Mouse (Mus musculus) kidney, adult 2 months (tissue): ENCODE measurements around the gene Foxn1. TPM values are rescaled to one million over a fixed set of nuclear protein-coding genes. Genes with fewer than 3 reads are reported as not detected.

Experiments used
- DNase-seq: peaks from one replicate; pipeline ENCODE4 v3.0.0; 2021
- H3K27ac ChIP-seq: fragments of 200-500 bp; 2 replicates; pipeline ENCODE4 v1.5.1; 2012; ENCODE audit warnings: low read depth, low read length, control low read depth, inconsistent platforms; ENCODE audit not compliant: insufficient read depth
- H3K27me3 ChIP-seq: fragments of 200-500 bp; replicated peaks from 2 replicates; pipeline ENCODE4 v1.6.1; 2012; ENCODE audit warnings: mild to moderate bottlenecking, moderate library complexity, low read length, inconsistent platforms; ENCODE audit not compliant: control insufficient read depth, insufficient read depth
- H3K36me3 ChIP-seq: fragments of 200-500 bp; 2 replicates; pipeline ENCODE4 v1.6.1; 2012; ENCODE audit warnings: mild to moderate bottlenecking, moderate library complexity, low read length, inconsistent platforms; ENCODE audit not compliant: control insufficient read depth, insufficient read depth
- H3K4me1 ChIP-seq: fragments of 200-500 bp; 2 replicates; pipeline ENCODE4 v1.6.1; 2011; ENCODE audit warnings: low read length; ENCODE audit not compliant: control insufficient read depth, insufficient read depth
- H3K4me3 ChIP-seq: fragments of 200-500 bp; 2 replicates; pipeline ENCODE4 v1.5.1; 2011; ENCODE audit warnings: mild to moderate bottlenecking, low read depth, low read length, control low read depth; ENCODE audit not compliant: insufficient read depth
- CTCF ChIP-seq: fragments of 200-500 bp; conservative IDR thresholded peaks from 2 replicates; pipeline ENCODE4 v1.5.1; 2011; ENCODE audit warnings: low read depth, mild to moderate bottlenecking, control low read depth, low read length, moderate library complexity, mixed read lengths; ENCODE audit not compliant: insufficient read depth, insufficient read length
- POLR2A ChIP-seq: fragments of 200-500 bp; IDR thresholded peaks from one replicate; pipeline ENCODE4 v1.6.1; 2011; ENCODE audit warnings: low read depth, low read length, control low read depth
- WGBS: fragments of 180-500 bp; shearing (Covaris S2); methylation state at CpG from one replicate; pipeline ENCODE4 v1.1.7; 2018; 5-methylcytosine and 5-hydroxymethylcytosine counted together
- polyA plus RNA-seq: library from polyadenylated mRNA; depleted of rRNA; stranded (reverse); fragments of >200 nt; gene quantifications from 2 replicates; pipeline ENCODE4 v1.2.3, GENCODE M21; 2012

Foxn1 gene
- polyA plus RNA-seq, 1 experiment, result 0.05 TPM

DNA sequence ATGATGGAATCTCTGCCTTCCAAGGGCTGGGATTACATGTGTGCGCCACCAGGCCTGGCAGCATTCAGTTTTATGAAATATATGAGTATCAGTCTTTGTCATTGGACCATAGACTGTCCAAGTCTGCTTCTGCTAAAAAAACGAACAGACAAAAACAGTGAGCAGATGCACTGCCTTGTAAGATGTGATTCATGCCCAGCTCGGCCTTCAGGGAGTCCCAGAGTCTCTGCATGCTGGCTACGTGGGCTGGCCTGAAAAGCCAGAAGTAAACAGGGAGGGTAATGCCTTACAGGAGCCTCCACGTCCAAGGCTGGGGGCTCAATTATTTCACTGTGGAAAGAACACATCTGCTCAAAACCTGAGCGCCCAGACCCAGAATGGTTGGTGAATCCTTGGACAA is 26.5 kb upstream of the Foxn1 start:
- Histone ChIP-seq H3K27ac (peak overlapping the region; percentile 79; the same call in 1 of the 2 replicates), H3K4me3 (no peak overlapping the region), H3K27me3 (no peaks in the 10 kb centered on the region), H3K4me1 (peaks cover 55% of the 10 kb centered on the region), H3K36me3 (no peaks in the 10 kb centered on the region)
- DNase-seq, result no peak
- WGBS, result 63% methylated on average over 6 of the region's 6 CpGs
- TF ChIP-seq CTCF, result no peak
- no peak for TF ChIP-seq POLR2A

DNA sequence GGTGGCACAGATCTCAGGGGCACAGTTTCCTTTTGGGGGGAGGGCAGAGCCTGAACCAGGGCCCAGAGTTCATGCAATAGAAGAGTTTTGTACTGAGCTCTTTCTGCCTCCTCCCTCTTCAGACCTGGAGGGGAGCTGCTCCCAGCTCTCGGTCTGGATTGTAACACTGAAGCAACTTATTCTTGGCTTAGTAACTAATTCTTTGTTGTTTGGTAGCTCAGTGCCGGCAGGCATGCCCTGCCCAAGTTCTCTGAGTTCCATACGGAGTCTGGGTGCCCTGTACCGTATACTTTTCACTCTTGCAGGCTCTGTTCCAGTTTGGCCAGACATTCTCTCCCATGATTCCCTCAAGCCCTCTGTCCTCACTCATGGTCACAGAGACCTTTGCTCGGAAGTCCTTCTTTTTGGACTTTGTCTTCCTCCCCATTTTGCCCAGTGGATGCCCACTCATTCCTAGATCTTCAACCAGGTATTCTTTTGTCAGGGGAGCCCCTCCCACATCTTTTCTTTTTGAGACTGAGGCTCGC is 26.0 kb upstream of the Foxn1 start:
- DNase-seq, result peak; percentile 84
- Histone ChIP-seq H3K4me1 (peaks cover 56% of the 10 kb centered on the region), H3K4me3 (no peak overlapping the region), H3K27ac (peak overlapping the region; percentile 85), H3K27me3 (no peaks in the 10 kb centered on the region), H3K36me3 (no peaks in the 10 kb centered on the region)
- 46% methylated on average over 6 of the region's 6 CpGs for WGBS
- TF ChIP-seq POLR2A (no peak), CTCF (no peak)

DNA sequence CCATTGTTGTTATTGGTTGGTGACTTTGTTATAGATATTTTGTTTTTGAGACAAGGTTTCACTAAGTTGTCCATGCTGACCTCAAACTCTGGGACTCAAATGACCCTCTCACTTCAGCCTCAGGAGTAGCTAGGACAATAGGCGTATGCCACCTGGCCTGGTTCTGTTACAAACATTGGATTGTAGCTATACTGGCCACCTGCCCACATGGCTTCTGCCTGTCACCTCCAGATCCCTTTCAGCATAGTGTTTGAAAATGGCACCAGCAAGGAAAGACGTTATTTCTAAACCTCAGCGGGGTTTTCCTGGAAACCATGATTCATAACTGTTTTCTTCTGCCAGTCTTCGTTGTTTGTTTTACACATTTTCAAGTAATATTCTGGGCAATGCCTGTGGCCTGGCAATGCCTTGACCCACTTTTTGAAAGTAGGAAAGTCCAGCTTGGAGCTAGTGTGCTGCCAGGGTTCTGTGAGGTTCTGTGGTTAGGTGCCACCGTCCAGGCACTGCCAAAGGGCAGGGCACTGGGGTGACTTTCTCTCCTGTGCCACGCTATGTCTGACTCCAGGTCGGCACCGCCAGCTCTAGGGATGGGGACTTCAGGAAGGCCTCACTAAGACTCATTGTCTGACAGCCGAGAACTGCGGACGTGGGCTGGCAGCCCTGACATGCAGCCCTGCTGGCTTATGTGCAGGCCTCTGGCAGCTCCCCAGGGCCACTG is 25.4 kb upstream of the Foxn1 start:
- TF ChIP-seq CTCF, result no peak
- TF ChIP-seq POLR2A, result no peak
- 57% methylated on average over 11 of the region's 11 CpGs for WGBS
- Histone ChIP-seq H3K27me3 (no peaks in the 10 kb centered on the region), H3K36me3 (no peaks in the 10 kb centered on the region), H3K4me3 (no peak overlapping the region), H3K27ac (peak overlapping the region; percentile 85), H3K4me1 (peaks cover 51% of the 10 kb centered on the region)
- DNase-seq, result peak; percentile 65

DNA sequence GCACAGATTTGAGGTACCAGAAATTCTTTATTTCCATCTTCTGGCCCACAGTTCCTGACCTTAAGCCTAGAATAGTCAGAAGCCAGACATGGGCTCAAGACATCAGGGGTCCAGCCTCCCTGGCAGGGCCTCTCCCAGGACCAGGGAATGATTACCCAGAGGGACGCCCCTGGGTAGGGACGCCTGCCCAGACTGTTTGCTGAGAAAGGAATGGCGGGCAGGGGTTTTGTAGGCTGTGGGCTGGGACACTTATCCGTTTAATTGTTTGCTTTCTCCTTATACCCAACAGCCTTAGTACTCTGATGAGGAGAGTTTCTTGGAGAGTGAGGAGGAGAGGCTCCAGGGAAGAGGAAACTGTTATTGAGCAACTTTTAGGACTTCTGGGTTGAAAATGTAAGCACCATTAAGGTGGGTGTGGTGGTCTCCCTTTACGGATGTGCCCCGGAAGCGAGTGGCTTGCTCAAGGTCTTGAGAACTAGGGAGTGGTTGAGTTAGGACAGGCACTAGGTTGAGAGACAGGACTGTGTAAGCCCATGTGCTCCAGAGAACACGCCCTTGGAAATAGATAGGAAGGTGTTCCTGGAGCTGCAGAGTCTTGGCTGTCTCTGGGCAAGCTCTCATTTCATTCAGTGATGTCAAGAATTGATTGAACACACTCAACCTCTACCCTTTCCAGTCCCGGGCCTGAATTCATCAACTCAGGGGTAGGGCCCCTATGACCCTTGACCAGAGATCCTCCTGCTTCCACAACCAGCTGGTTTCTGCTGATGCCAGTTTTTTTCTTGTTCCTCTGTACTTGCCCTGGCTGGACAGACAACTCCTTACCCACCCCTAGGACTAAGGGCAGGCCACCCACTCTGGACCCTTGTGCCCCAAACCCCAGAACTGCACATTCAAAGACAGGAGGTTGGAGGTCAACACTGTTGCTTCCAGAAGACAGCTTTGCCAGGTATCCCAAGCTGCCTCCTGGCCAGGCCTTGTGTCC is 22.2 kb upstream of the Foxn1 start:
- DNase-seq, result peak; percentile 89
- no peak for TF ChIP-seq POLR2A
- TF ChIP-seq CTCF, result no peak
- H3K4me1 ChIP-seq, result peaks cover 41% of the 10 kb centered on the region
- 67% methylated on average over 9 of the region's 9 CpGs for WGBS
- H3K36me3 ChIP-seq, result no peaks in the 10 kb centered on the region
- no peak overlapping the region for H3K4me3 ChIP-seq
- H3K27ac ChIP-seq, result no peak overlapping the region
- no peaks in the 10 kb centered on the region for H3K27me3 ChIP-seq

DNA sequence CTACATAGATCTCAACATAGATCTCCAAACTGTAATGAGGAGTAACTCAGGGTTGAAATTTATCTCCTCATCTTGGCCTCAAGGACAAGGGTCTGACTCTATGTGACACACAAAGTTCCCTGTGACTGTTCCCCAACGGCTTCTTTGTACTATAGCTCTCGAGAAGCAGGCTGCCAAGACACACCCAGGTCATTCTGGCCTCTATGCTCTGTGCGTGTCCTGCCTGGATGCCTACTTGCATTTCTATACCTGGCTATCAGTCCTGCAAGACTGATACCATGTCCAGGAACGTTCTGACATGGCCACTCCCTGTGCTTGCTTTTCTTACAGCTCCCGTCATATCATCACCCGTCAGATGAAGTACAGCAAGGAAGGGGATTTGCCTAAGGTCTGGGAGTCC is 15.7 kb upstream of the Foxn1 start:
- Histone ChIP-seq H3K36me3 (no peaks in the 10 kb centered on the region; the same call in 1 of the 2 replicates), H3K27me3 (no peaks in the 10 kb centered on the region), H3K27ac (0 out of 2 replicates have a peak overlapping the region, but pooled peaks have one; percentile 21), H3K4me3 (no peak overlapping the region), H3K4me1 (peaks cover 11% of the 10 kb centered on the region; the same call in 1 of the 2 replicates)
- TF ChIP-seq CTCF, result no peak
- no peak for TF ChIP-seq POLR2A
- no peak for DNase-seq
- 65% methylated on average over 6 of the region's 6 CpGs for WGBS

DNA sequence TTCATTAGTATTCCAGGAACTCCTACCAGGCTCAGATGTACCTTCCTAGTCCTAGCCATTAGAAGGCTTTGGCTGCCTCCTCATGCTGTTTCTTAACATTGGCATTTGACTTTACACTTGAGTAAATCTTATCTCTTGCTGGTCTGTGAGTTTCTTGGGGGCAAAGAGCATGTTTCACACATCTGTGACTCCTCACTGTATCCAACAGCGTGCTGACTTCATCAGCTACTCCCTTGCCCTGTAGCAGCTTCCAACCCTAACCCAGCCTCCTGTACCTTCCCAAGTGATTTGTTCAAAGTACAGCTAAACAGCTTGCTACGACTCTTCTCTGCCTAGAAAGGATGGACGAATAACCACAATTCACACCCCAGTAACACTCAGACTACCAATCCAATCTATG is 15.1 kb upstream of the Foxn1 start:
- no peak for TF ChIP-seq POLR2A
- no peak for TF ChIP-seq CTCF
- no peak overlapping the region for H3K4me3 ChIP-seq
- peak overlapping the region; percentile 43; the same call in 1 of the 2 replicates for H3K27ac ChIP-seq
- DNase-seq, result peak; percentile 87
- H3K27me3 ChIP-seq, result no peaks in the 10 kb centered on the region
- no peaks in the 10 kb centered on the region; the same call in 1 of the 2 replicates for H3K36me3 ChIP-seq
- H3K4me1 ChIP-seq, result peaks cover 11% of the 10 kb centered on the region; the same call in 1 of the 2 replicates
- 49% methylated on average over 3 of the region's 3 CpGs for WGBS
